Mouse (Mus musculus): ENCODE data around the gene Gm17482. TPM values are rescaled to one million over a fixed set of nuclear protein-coding genes. Genes with fewer than 3 reads are reported as not detected.

Gene Gm17482
- polyA plus RNA-seq (2012; rRNA removed): not detected in 2 replicates

DNA sequence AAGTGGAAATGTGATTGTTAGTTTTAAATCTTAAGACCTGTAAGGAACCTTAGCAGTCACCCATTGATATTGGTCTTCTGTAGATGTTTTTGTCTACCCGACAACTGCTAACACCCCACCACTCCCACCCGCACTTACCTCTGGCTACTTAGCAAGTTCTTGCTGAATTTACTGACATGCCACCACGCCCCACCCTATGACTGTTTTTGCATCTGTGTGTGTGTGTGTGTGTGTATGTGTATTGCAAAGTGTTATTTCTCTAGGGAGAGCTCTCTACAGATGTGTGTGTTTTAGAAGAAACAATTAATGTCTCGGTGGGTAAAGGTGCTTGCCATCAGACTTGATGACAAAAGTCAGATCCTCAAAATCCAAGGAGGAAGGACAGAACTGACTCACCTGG, at the start of gene Gm17482:
TSS of gene Gm17482 (plus strand) at position 301 of the 400 bp plus-strand sequence.

DNA sequence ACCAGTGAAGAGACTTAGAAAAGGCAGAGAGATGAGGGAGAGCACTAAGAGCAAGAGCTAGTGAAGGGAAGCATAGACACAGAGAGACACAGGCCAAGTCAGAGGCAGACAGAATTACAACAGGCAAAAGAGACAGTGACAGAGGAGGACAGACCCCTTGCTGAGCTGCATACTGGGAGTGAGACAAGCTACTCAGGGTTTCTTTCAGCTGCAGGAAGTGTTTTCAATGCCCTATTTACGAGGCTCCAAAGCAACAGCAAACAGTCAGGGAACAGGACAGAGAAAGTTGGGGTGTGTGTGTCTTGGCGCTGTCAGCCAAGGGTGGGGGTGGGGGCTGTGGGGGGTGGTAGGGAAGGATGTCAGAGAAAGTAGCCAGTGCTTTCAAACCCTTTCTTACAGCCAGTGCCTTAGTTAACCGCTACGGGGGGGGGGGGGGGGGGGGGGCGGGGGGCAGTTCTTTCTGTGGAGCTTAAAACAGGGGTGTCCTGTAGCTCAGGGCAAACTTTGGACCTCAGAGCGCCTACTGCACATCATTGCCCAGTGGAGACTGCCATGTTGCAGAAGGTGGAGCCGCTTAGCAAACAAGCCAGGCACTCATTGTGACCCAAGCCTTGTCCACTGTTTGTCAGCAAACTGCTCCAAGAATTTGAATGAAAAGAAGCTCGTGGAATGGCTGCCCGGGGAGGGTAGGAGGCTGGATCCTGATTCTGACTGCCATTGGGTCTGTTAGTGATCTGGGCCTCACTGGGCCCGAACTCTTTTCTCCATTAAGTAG, 25.1 kb downstream of the Gm17482 start, which contains the start of gene Timp4:
TSS of gene Timp4 (minus strand) at position 107 of the 775 bp plus-strand sequence.

Other genes with a start within 250 kb of the Gm17482 start
- 35.7 and 40.3 TPM in 2 replicates for gene Tamm41, start 189.5 kb upstream of the Gm17482 start, polyA plus RNA-seq (2012; rRNA removed)
- 106 and 111 TPM in 2 replicates for gene Syn2, start 92.4 kb upstream of the Gm17482 start, polyA plus RNA-seq (2012; rRNA removed)
- gene Timp4, start 24.9 kb downstream of the Gm17482 start, polyA plus RNA-seq (2012; rRNA removed): 5.8 and 7.3 TPM in 2 replicates
- 0.52 TPM in 2 replicates for gene Pparg, start 133.6 kb downstream of the Gm17482 start, polyA plus RNA-seq (2012; rRNA removed)

All from central nervous system, embryonic 18 days (tissue).